Mouse (Mus musculus) forebrain, embryonic 14.5 days (tissue): Measurements from ENCODE around the gene Psme1. TPM values are rescaled to one million over a fixed set of nuclear protein-coding genes. Genes with fewer than 3 reads are reported as not detected.

Experiments used
- ATAC-seq: fragments of 200-750 bp; cut with Nextera tagmentation; 2 replicates; pipeline ENCODE4 v1.8.0; 2017; ENCODE audit warnings: mild to moderate bottlenecking, moderate library complexity
- DNase-seq: peaks from one replicate; pipeline ENCODE4 v3.0.0-alpha.2; 2015; ENCODE audit warnings: low spot score
- H3K27ac ChIP-seq: fragments of 300-500 bp; sonication (generic); 2 replicates; pipeline ENCODE4 v1.5.1; 2014; ENCODE audit warnings: low read depth, mild to moderate bottlenecking, control low read depth, low read length, moderate library complexity
- H3K27me3 ChIP-seq: fragments of 300-500 bp; sonication (generic); replicated peaks from 2 replicates; pipeline ENCODE4 v1.6.1; 2014; ENCODE audit warnings: low read length, control low read depth, mixed read lengths; ENCODE audit not compliant: control insufficient read depth, insufficient read depth
- H3K36me3 ChIP-seq: fragments of 300-500 bp; sonication (generic); 2 replicates; pipeline ENCODE4 v1.6.1; 2014; ENCODE audit warnings: low read length, control low read depth; ENCODE audit not compliant: control insufficient read depth, insufficient read depth
- H3K4me1 ChIP-seq: fragments of 300-500 bp; sonication (generic); 2 replicates; pipeline ENCODE4 v1.6.1; 2014; ENCODE audit warnings: antibody characterized with exemption, low read length, control low read depth; ENCODE audit not compliant: control insufficient read depth, insufficient read depth
- H3K4me2 ChIP-seq: fragments of 300-500 bp; sonication (generic); 2 replicates; pipeline ENCODE4 v1.6.1; 2014; ENCODE audit warnings: mild to moderate bottlenecking, control low read depth, low read length
- H3K4me3 ChIP-seq: fragments of 300-500 bp; sonication (generic); 2 replicates; pipeline ENCODE4 v1.5.1; 2014; ENCODE audit warnings: low read depth, low read length, control low read depth
- H3K9ac ChIP-seq: fragments of 300-500 bp; sonication (generic); 2 replicates; pipeline ENCODE4 v1.6.1; 2014; ENCODE audit warnings: mild to moderate bottlenecking, low read length, control low read depth, moderate library complexity
- H3K9me3 ChIP-seq: fragments of 300-500 bp; sonication (generic); replicated peaks from 2 replicates; pipeline ENCODE4 v1.6.1; 2016; ENCODE audit warnings: low read length, control low read depth, mixed read lengths; ENCODE audit not compliant: control insufficient read depth
- WGBS: fragments of 180-500 bp; shearing (Covaris S2); extraction: QIAGEN DNeasy Blood & Tissue Kit; methylation state at CpG from one replicate; pipeline ENCODE4 v1.1.7; 2014; 5-methylcytosine and 5-hydroxymethylcytosine counted together
- polyA plus RNA-seq: library from polyadenylated mRNA; unstranded; fragments of >200 nt; fragmentation: Nextera tagmentation; extraction: Ambion mirVana; gene quantifications from 2 replicates; pipeline ENCODE4 v1.2.1, GENCODE M21; 2014

Psme1 gene
- polyA plus RNA-seq, 1 experiment from 2014 or later = 192 TPM

DNA sequence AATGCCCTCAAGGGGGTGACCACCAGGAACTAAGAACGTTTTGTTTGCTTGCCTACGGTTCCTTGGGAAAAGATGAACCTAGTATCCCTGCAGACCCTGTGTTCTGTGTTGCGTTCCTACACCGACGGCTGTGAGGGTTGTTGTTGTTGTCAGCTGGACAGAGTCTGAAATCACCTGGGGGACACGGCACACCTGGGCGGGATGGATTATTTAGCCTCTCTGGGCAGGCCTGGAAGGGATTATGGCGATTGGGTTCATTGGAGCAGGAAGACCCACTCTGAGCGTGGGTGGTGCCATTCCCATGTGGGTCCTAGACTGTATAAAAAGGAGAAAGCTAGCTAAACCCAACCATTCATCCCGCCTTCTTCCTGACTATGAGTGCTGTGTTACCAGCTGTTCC, 16.1 kb upstream of the Psme1 start:
- H3K4me2 ChIP-seq = no peak overlapping the region
- peaks cover 6% of the 10 kb centered on the region; the same call in 1 of the 2 replicates for H3K4me1 ChIP-seq
- H3K36me3 ChIP-seq = peaks cover 36% of the 10 kb centered on the region
- no peak overlapping the region for H3K4me3 ChIP-seq
- H3K9ac ChIP-seq = no peak overlapping the region
- no peaks in the 10 kb centered on the region for H3K9me3 ChIP-seq
- 88% methylated on average over 10 of the region's 10 CpGs for WGBS
- ATAC-seq (no peak), DNase-seq (no peak)
- H3K27ac ChIP-seq = no peak overlapping the region
- no peaks in the 10 kb centered on the region for H3K27me3 ChIP-seq

DNA sequence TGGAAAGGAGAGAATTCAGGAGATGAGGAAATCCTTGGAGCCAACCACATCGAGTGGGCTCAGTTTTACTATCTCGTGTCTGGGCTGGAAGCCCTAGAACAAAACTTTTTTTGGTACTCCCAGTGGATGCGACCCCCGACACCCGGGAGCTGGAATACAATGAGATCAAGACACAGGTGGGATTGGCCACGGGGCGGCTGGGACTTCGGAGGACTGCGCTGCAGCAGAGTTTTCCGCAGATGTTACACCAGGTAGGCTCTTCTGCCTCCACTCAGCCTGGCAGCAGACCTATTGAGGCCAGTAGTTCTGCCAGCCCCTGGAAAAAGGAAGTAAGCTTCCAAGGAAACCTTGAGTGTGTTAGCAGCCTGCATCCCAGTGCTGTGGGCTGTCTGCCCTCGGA, 14.7 kb upstream of the Psme1 start:
- WGBS = 92% methylated on average over 11 of the region's 11 CpGs
- DNase-seq = no peak
- H3K4me1 ChIP-seq = peaks cover 6% of the 10 kb centered on the region; the same call in 1 of the 2 replicates
- ATAC-seq = no peak
- H3K36me3 ChIP-seq = peaks cover 49% of the 10 kb centered on the region
- H3K9ac ChIP-seq = no peak overlapping the region
- H3K27ac ChIP-seq = no peak overlapping the region
- no peaks in the 10 kb centered on the region for H3K9me3 ChIP-seq
- H3K4me3 ChIP-seq = no peak overlapping the region
- H3K27me3 ChIP-seq = no peaks in the 10 kb centered on the region
- H3K4me2 ChIP-seq = no peak overlapping the region

DNA sequence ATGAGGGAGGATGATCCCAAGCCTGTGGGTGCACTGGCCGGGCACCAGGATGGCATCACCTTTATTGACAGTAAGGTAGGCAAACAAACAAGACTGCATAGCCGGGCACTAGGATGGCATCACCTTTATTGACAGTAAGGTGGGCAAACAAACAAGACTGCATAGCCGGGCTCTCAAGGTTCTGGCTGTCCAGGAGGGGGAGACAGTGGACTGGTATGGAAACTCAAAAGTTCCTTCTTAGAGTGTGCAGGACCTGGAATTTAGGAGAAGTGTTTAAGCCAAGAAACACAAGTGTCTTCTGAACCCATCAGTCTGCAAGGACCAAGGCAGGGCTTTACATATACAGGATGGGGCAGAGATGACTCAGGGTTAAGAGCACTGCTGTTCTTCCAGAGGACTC, 12.2 kb upstream of the Psme1 start:
- no peaks in the 10 kb centered on the region for H3K9me3 ChIP-seq
- no peak overlapping the region for H3K4me3 ChIP-seq
- WGBS = 85% methylated on average over 3 of the region's 3 CpGs
- H3K4me2 ChIP-seq = no peak overlapping the region
- ATAC-seq (no peak), DNase-seq (no peak)
- peaks cover 71% of the 10 kb centered on the region for H3K36me3 ChIP-seq
- H3K4me1 ChIP-seq = peaks cover 6% of the 10 kb centered on the region; the same call in 1 of the 2 replicates
- H3K9ac ChIP-seq = no peak overlapping the region
- H3K27me3 ChIP-seq = no peaks in the 10 kb centered on the region
- H3K27ac ChIP-seq = no peak overlapping the region

- H3K36me3 ChIP-seq = peaks cover 72% of the 10 kb centered on the region
- H3K9ac ChIP-seq = no peak overlapping the region
- ATAC-seq = no peak
- H3K27ac ChIP-seq = no peak overlapping the region
- H3K4me2 ChIP-seq = no peak overlapping the region
- 95% methylated on average over 3 of the region's 3 CpGs for WGBS
- no peaks in the 10 kb centered on the region for H3K4me1 ChIP-seq
- no peaks in the 10 kb centered on the region for H3K27me3 ChIP-seq
- no peak for DNase-seq
- H3K9me3 ChIP-seq = no peaks in the 10 kb centered on the region
- no peak overlapping the region for H3K4me3 ChIP-seq
These were observed 10.4 kb upstream of the Psme1 start for GRCm38 (mm10) chr14:55567496-55567895.

DNA sequence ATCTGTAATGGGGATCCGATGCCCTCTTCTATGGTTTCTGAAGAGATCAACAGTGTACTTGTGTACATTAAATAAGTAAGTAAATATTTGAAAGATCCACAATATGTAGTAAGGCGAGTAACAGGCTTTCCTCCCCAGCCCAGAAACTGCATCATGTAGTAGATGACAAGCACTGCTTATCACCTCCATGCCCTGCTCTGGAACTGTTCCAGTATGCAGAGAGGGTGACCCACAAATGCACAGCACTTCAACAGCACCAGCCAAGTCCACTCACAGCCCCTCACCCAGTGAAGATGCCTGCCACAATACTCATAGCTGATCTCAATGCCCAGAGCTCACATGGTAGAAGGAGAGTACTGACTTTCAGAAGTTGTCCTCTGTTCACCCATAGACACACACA, 7.3 kb upstream of the Psme1 start:
- ATAC-seq (no peak), DNase-seq (no peak)
- Histone ChIP-seq H3K4me3 (no peak overlapping the region), H3K36me3 (peaks cover 50% of the 10 kb centered on the region), H3K9me3 (no peaks in the 10 kb centered on the region), H3K4me2 (no peak overlapping the region), H3K27ac (no peak overlapping the region), H3K9ac (no peak overlapping the region), H3K27me3 (no peaks in the 10 kb centered on the region), H3K4me1 (no peaks in the 10 kb centered on the region)
- WGBS = 86% methylated on average over 2 of the region's 2 CpGs

DNA sequence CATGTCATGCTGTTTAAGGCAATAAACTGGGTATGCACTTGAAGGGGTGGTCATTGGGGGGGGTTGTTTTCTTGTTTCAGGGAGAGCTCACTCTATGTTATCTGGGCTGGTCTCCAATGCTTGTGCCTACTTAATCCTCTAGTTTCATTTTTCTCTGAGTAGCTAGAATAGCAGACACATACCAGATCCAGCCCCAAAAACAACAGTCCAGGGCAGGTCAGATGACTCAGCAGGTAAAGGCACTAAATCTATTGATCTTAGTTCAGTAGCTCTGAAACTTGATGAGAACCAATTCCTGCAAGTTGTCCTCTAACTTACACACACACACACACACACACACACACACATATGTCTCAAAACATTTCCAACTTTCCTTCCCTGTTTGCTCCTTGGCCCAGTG, 6.2 kb upstream of the Psme1 start:
- Histone ChIP-seq H3K4me1 (no peaks in the 10 kb centered on the region), H3K36me3 (peaks cover 38% of the 10 kb centered on the region), H3K4me3 (no peak overlapping the region), H3K9me3 (no peaks in the 10 kb centered on the region), H3K27ac (no peak overlapping the region), H3K9ac (no peak overlapping the region), H3K4me2 (no peak overlapping the region), H3K27me3 (no peaks in the 10 kb centered on the region)
- DNase-seq = no peak
- no peak for ATAC-seq

- H3K4me2 ChIP-seq = no peak within 1 kb of the TSS
- no peaks in the 10 kb centered on the region for H3K9me3 ChIP-seq
- ATAC-seq (no peak), DNase-seq (no peak)
- H3K36me3 ChIP-seq = peaks cover 8% of the 10 kb centered on the region; the same call in 1 of the 2 replicates
- no peaks in the 10 kb centered on the region for H3K27me3 ChIP-seq
- 83% methylated on average over 8 of the region's 8 CpGs for WGBS
- H3K27ac ChIP-seq = no peak within 1 kb of the TSS
- no peak within 1 kb of the TSS for H3K4me3 ChIP-seq
- peaks cover 6% of the 10 kb centered on the region; the same call in 1 of the 2 replicates for H3K4me1 ChIP-seq
- no peak within 1 kb of the TSS for H3K9ac ChIP-seq
These were observed 2.6 kb upstream of the Psme1 start, which contains the start of gene Fitm1 for GRCm38 (mm10) chr14:55575302-55575701. Fitm1 (plus strand) TSS chr14:55575617.

DNA sequence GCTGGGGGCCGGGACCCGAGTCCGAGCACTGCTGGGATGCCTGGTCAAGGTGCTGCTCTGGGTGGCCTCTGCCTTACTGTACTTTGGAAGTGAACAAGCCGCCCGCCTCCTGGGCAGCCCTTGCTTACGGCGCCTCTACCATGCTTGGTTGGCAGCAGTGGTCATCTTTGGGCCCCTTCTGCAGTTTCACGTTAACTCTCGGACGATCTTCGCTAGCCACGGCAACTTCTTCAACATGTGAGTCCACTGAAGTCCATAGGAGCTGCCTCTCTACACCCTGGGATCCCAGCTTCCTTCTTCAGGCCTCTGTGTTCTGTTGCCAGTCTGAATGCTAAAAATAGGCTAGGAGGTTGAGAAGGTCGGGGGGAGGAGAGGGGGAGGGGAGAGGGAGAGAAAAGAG, 2.2 kb upstream of the Psme1 start:
- no peak overlapping the region for H3K9ac ChIP-seq
- peaks cover 6% of the 10 kb centered on the region; the same call in 1 of the 2 replicates for H3K4me1 ChIP-seq
- no peak overlapping the region for H3K4me3 ChIP-seq
- H3K36me3 ChIP-seq = peaks cover 7% of the 10 kb centered on the region; the same call in 1 of the 2 replicates
- no peaks in the 10 kb centered on the region for H3K27me3 ChIP-seq
- no peaks in the 10 kb centered on the region for H3K9me3 ChIP-seq
- WGBS = 82% methylated on average over 13 of the region's 13 CpGs
- no peak for ATAC-seq
- H3K4me2 ChIP-seq = no peak overlapping the region
- DNase-seq = no peak
- no peak overlapping the region for H3K27ac ChIP-seq

DNA sequence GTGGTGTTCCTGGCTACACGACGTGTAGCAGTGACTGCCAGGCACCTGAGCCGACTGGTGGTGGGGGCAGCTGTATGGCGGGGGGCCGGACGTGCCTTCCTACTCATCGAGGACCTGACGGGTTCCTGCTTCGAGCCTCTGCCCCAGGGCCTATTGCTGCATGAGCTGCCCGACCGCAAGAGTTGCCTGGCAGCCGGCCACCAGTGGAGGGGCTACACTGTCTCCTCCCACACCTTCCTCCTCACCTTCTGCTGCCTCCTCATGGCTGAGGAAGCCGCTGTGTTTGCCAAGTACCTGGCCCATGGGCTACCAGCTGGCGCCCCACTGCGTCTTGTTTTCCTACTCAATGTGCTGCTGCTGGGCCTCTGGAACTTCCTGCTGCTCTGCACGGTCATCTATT, 1.5 kb upstream of the Psme1 start:
- Histone ChIP-seq H3K4me1 (peaks cover 6% of the 10 kb centered on the region; the same call in 1 of the 2 replicates), H3K4me3 (no peak overlapping the region), H3K27me3 (no peaks in the 10 kb centered on the region), H3K36me3 (peaks cover 6% of the 10 kb centered on the region), H3K9ac (no peak overlapping the region), H3K27ac (no peak overlapping the region), H3K4me2 (no peak overlapping the region), H3K9me3 (no peaks in the 10 kb centered on the region)
- DNase-seq = no peak
- no peak for ATAC-seq
- 76% methylated on average over 16 of the region's 16 CpGs for WGBS
